Mouse (Mus musculus) kidney, postnatal 14 days (tissue): ENCODE results near the gene Glt1d1.

Source experiments
- DNase-seq: peaks from one replicate; pipeline ENCODE4 v3.0.0; 2022; ENCODE audit warnings: mixed read lengths

Glt1d1 gene

GRCm38 (mm10) chr5:127633188-127633587 lies 1.1 kb downstream of the Glt1d1 start:
- DNase-seq = no peak

GRCm38 (mm10) chr5:127633666-127634065 lies 1.6 kb downstream of the Glt1d1 start:
- DNase-seq = no peak

DNA sequence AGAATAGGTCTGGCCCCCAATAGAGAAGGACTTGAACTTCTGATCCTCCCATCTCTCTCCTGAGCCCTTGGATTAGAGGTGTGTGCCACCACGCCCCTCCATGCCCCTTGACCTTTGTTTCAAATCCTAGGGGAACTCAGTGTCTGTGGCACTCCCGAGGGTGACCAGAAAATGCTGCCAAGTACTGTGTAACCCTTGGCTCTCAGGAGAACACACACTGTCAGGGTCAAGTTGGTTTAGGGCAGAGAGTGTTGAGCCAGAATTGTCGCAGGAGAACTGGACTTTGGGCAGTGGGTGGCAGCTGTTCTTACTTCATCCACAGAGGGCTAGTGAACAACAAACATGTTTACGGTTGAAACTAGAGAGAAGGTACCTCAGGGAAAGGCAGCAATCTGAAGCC lies 5.6 kb downstream of the Glt1d1 start:
- peak; percentile 45 for DNase-seq

DNA sequence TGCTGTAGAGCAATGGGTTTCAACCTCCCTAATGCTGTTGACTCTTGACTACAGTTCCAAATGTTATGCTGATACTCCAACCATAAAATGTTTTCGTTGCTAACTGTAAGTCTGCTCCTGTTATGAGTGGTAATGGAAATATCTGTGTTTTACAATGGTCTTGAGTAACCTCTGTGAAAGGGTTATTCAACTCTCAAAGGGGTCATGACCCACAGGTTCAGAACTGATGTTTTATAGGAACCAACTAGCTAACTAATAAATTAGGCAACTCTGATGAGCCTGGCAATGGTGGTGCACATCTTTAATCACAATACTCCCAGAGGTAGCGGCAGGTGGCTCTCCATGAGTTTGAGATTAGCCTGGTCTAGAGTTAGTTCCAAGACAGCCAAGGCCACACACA lies 6.1 kb downstream of the Glt1d1 start:
- DNase-seq = no peak

- DNase-seq = no peak
Measured at GRCm38 (mm10) chr5:127639067-127639605, 7.1 kb downstream of the Glt1d1 start.

- no peak for DNase-seq
Measured at GRCm38 (mm10) chr5:127639635-127640034, 7.6 kb downstream of the Glt1d1 start.

DNA sequence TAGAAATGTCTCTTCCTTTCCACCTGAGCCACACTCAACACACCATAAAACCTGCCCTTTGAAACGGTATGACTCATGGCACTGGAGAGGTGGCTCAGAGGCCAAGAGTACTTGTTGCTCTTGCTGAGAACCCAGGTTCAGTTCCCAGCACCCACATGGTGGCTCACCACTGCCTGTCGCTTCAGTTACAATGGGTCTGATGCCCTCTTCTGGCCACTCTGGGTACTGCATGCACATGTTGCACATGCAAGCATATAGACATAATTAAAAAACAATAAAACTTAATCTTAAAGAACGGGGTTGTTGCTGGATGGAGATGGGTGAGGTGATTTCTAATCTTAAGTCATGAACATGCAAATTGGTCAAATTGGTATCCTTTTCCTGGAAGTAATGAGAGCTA lies 8.3 kb downstream of the Glt1d1 start:
- DNase-seq = no peak

- DNase-seq = no peak
Measured at GRCm38 (mm10) chr5:127641185-127641958, 9.3 kb downstream of the Glt1d1 start.

- DNase-seq = no peak
Measured at GRCm38 (mm10) chr5:127648046-127648445, 16.0 kb downstream of the Glt1d1 start.

- no peak for DNase-seq
Measured at GRCm38 (mm10) chr5:127649077-127649476, 17.0 kb downstream of the Glt1d1 start.

GRCm38 (mm10) chr5:127658257-127658656 lies 26.2 kb downstream of the Glt1d1 start:
- no peak for DNase-seq

GRCm38 (mm10) chr5:127659312-127659711 lies 27.2 kb downstream of the Glt1d1 start:
- no peak for DNase-seq

- DNase-seq = no peak
Measured at GRCm38 (mm10) chr5:127660267-127660666, 28.2 kb downstream of the Glt1d1 start.

DNA sequence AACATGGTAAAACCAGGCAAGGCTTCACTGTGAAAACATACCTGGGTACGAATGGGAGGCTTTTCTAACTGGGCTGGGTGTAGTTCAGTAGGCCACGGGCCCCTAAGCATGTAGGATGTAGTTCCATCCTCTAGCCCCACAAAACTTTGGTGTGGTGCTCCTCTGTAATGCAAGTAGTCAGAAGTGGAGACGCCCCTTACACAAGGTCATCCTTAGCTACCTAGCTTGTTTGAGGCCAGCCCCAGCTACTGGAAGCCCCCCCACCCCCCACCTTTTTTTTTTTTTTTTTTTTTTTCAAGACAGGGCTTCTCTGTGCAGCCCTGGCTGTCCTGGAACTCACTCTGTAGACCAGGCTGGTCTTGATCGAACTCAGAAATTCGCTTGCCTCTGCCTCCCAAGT lies 28.9 kb downstream of the Glt1d1 start:
- DNase-seq = no peak

DNA sequence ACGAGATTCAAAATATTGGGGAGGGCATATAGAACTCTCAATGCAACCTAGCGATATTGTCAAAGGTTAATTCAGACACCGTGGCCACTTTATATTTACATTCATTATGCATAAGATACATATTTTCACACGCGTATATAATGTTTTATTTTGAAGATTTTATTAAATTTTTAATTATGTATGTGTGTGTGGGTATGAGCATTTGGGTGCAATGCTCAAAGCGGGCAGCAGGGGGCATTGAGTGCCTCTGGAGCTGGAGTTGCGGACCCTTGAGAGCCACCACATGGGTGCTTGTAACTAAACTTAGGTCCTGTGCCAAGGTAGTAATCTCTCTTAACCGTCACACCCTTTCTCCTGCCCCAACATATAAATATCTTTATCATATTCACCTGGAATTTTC lies 41.9 kb downstream of the Glt1d1 start:
- no peak for DNase-seq

GRCm38 (mm10) chr5:127677561-127677960 lies 45.5 kb downstream of the Glt1d1 start:
- DNase-seq = no peak

DNA sequence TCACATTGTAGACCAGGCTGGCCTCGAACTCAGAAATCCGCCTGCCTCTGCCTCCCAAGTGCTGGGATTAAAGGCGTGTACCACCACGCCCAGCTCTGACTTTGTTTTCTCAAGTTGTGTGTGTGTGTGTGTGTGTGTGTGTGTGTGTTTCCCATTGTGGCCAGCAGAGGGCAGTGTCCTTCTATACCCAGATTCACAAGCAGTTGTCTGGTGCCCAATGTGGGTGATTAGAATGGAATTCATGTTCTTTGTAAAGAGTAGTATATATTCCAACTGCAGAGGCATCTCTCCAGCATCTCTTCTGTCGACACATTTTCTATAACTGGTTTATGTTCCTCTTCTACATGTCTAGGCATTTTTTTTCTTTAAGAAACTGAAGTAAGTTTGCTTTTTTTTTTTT lies 46.4 kb downstream of the Glt1d1 start:
- DNase-seq = no peak

- DNase-seq = no peak
Measured at GRCm38 (mm10) chr5:127688568-127689170, 56.6 kb downstream of the Glt1d1 start.

GRCm38 (mm10) chr5:127691085-127691484 lies 59.0 kb downstream of the Glt1d1 start:
- DNase-seq = no peak

GRCm38 (mm10) chr5:127691581-127691980 lies 59.5 kb downstream of the Glt1d1 start:
- peak; percentile 30 for DNase-seq

GRCm38 (mm10) chr5:127695898-127696297 lies 63.8 kb downstream of the Glt1d1 start:
- DNase-seq = no peak

- no peak for DNase-seq
Measured at GRCm38 (mm10) chr5:127696602-127697001, 64.5 kb downstream of the Glt1d1 start.

GRCm38 (mm10) chr5:127698525-127698924 lies 66.5 kb downstream of the Glt1d1 start:
- no peak for DNase-seq

- no peak for DNase-seq
Measured at GRCm38 (mm10) chr5:127699679-127700078, 67.6 kb downstream of the Glt1d1 start.
